Mouse (Mus musculus): ENCODE measurements around the gene Sf1.

Sf1 gene

GRCm38 (mm10) chr19:6373539-6374400 is 10.3 kb downstream of the Sf1 start:
- in situ Hi-C loops (cut with MboI; ENCODE audit: low sequenced_read_pairs): no loop called here

GRCm38 (mm10) chr19:6374571-6374970 is 11.1 kb downstream of the Sf1 start:
- in situ Hi-C loops (cut with MboI; ENCODE audit: low sequenced_read_pairs): no loop called here

- in situ Hi-C loops (cut with MboI; ENCODE audit: low sequenced_read_pairs): no loop called here
Observed at GRCm38 (mm10) chr19:6375423-6376254, 12.1 kb downstream of the Sf1 start.

DNA sequence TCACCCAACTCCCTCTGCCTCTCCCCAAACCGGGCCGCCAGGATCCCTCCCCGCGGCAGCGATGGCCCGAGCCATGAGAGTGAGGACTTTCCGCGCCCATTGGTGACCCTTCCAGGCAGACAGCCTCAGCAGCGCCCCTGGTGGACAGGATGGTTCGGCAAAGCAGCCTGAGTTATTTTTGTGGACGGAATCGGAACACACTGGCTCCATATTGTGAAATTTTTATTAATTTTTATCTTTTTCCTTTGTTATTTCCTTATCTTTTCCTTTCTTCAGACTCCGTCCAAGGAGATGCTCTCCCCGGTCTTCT is 12.7 kb downstream of the Sf1 start:
- in situ Hi-C loops (cut with MboI; ENCODE audit: low sequenced_read_pairs): no loop called here

- in situ Hi-C loops (cut with MboI; ENCODE audit: low sequenced_read_pairs): no loop called here
Observed at GRCm38 (mm10) chr19:6376643-6377042, 13.2 kb downstream of the Sf1 start.

- in situ Hi-C loops (cut with MboI; ENCODE audit: low sequenced_read_pairs): no loop called here
Observed at GRCm38 (mm10) chr19:6377327-6378040, 14.0 kb downstream of the Sf1 start.

GRCm38 (mm10) chr19:6380411-6381166 is 17.1 kb downstream of the Sf1 start:
- in situ Hi-C loops (cut with MboI; ENCODE audit: low sequenced_read_pairs): no loop called here

DNA sequence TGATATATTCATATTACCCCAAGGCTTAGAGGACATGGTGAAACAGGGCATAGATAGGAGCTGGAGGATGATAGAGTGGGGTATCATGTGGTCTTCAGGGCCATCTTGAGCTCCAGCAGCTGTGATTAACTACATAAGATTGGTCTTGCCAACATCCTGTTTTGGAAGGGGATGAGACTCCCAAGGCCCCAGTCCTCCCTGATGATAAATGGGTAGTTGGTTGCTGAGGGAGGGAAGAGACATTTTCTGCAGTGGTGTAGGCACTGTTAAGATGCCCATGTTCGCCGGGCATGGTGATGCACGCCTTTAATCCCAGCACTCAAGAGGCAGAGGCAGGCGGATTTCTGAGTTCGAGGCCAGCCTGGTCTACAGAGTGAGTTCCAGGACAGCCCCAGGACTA is 17.7 kb downstream of the Sf1 start:
- in situ Hi-C loops (cut with MboI; ENCODE audit: low sequenced_read_pairs): no loop called here

DNA sequence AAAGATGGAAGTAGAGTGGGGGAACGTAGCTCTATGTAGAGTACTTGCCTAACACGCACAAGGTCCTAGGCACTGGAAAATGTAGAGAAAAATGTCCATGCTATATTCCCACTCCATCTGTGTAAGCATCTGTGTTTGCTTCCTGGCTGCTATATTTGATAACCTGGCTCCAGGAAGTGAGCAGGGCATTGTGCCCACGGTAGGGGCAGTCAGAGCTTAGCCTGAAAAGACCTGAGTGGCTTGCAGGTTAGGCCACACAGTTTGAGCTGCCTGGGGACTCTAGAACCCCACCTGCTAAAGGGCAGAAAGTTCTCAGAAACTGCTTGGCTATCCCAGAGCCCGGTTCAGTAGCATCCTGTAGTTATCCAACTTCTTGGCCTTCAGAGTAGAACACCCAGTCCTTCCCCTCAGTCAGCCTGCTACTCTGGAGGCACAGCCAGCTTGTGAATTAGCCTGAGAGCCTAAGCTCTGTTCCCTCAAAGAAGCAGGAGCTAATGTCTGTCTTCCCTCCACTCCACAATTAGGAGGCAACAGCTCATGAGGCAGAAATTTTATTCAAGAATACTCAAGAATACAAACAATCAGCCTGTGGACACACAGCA is 18.9 kb downstream of the Sf1 start:
- in situ Hi-C loops (cut with MboI; ENCODE audit: low sequenced_read_pairs): no loop called here

- in situ Hi-C loops (cut with MboI; ENCODE audit: low sequenced_read_pairs): no loop called here
Observed at GRCm38 (mm10) chr19:6383470-6383869, 20.0 kb downstream of the Sf1 start.

- in situ Hi-C loops (cut with MboI; ENCODE audit: low sequenced_read_pairs): no loop called here
Observed at GRCm38 (mm10) chr19:6384128-6384527, 20.6 kb downstream of the Sf1 start, which contains the start of gene Pygm. TSS of gene Pygm (plus strand) at chr19:6384399.

GRCm38 (mm10) chr19:6384954-6385353 is 21.5 kb downstream of the Sf1 start:
- in situ Hi-C loops (cut with MboI; ENCODE audit: low sequenced_read_pairs): no loop called here

- in situ Hi-C loops (cut with MboI; ENCODE audit: low sequenced_read_pairs): no loop called here
Observed at GRCm38 (mm10) chr19:6385419-6385818, 21.9 kb downstream of the Sf1 start.

DNA sequence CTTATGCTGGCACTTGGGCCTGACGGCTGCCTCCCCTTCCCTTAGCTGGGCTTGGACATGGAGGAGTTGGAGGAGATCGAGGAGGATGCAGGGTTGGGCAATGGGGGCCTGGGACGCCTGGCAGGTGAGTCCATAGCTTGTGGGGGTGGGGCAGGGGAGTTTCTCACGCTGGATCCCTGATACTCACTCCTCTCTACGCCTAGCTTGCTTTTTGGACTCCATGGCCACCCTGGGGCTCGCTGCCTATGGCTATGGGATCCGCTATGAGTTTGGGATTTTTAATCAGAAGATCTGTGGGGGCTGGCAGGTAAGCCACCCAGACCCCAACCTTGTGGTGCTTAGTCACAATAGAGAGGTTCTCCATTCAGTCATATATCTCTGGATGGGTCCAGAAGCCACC is 22.3 kb downstream of the Sf1 start:
- in situ Hi-C loops (cut with MboI; ENCODE audit: low sequenced_read_pairs): no loop called here

- in situ Hi-C loops (cut with MboI; ENCODE audit: low sequenced_read_pairs): no loop called here
Observed at GRCm38 (mm10) chr19:6386234-6386633, 22.7 kb downstream of the Sf1 start.

- in situ Hi-C loops (cut with MboI; ENCODE audit: low sequenced_read_pairs): no loop called here
Observed at GRCm38 (mm10) chr19:6388006-6388405, 24.5 kb downstream of the Sf1 start.

DNA sequence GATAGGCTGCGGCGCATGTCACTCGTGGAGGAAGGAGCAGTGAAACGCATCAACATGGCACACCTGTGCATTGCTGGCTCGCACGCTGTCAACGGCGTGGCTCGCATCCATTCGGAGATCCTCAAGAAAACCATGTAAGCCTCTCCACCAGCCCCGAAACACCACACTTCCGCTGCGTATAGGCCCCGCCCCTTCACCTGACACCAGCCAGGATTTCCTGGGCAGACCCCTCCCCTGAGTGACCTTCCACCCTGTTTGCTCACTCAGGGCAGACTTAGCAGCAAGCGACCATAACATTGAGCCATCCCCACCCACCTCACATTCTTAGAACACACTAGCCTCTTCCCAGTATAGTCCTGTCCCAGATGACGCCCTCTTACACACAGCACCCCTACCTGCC is 26.3 kb downstream of the Sf1 start:
- in situ Hi-C loops (cut with MboI; ENCODE audit: low sequenced_read_pairs): no loop called here

- in situ Hi-C loops (cut with MboI; ENCODE audit: low sequenced_read_pairs): no loop called here
Observed at GRCm38 (mm10) chr19:6390251-6390650, 26.8 kb downstream of the Sf1 start.

GRCm38 (mm10) chr19:6392743-6393393 is 29.4 kb downstream of the Sf1 start:
- in situ Hi-C loops (cut with MboI; ENCODE audit: low sequenced_read_pairs): no loop called here

DNA sequence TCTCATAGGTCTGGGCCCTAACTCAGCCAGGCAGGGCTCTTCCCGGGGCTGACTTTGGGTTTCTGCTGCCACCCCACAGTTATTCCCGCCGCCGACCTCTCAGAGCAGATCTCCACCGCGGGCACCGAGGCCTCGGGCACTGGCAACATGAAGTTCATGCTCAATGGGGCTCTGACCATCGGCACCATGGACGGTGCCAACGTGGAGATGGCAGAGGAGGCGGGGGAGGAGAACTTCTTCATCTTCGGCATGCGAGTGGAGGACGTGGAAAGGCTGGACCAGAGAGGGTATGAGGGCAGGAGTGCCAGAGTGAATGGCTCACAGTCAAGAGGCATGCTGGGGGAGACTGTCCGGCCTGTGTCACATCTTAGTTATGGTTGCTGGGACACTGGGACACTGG is 30.1 kb downstream of the Sf1 start:
- in situ Hi-C loops (cut with MboI; ENCODE audit: low sequenced_read_pairs): no loop called here

Data from CH12F3 (cell line).